Mouse (Mus musculus) retina, embryonic 14.5 days (tissue): ENCODE measurements at regions not wholly inside any gene's neighbourhood (a gene's known extent, or its start where the extent isn't known, plus 50 kb on each side); places are given as distances from the start of the nearest gene placed in this dataset.
A peak's percentile ranks its signal among the peaks of the same experiment; 100 is the strongest.

Source experiments
- DNase-seq: peaks from one replicate; pipeline ENCODE4 v3.0.0-alpha.2; 2015; ENCODE audit warnings: low spot score

DNA sequence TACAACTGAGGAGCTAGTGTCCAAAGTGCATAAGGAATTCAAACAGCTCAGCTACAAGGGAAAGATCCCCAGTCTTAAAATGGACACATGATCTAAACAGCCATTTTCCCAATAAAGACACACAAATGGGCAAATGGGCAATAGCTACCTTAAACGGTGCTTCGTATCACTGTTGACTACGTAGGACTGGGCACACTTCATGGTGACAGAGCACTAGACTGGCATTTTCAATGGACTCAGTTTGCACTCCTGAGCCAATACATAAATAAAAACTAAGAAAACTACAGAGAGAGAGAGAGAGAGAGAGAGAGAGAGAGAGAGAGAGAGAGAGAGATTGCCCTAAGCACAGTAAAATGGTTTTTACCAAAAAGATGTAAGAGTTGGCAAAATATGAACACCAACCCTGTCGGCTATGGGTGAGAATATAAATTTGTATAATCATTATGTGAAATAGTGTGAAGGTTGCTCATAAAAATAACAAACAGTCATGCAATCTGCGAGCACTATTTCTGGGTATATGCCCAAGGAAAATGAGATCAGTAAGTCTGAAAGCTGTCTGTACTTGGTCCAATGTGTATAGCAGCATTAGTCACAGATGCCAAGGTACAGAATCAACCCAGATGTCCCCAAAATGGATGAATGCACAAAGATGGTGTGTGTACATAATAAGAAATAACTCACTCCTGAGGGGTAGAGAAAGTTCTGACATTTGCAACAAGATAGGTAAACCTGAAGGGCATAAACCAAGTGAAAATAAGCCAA, 312.9 kb upstream of the Clec14a start:
- DNase-seq: no peak

DNA sequence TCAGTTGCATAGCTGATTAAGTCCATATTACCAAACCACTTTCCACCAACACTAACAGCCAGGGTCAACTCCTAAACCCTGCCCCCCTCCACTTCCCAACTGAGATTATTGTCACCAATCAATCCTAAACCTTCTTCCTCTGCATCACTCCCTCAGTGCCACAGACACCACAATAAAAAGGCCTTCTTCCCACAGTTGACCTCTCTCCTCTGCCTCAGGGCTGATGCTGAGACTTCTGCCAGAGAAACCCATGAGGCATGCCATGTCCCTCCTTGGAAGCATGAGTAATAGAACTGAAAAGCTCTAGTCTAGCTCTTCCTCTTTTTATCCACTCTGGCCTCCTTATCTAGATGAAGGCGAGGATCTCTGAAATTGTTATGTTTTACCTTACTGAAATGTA, 300.0 kb upstream of the Clec14a start:
- DNase-seq: no peak

DNA sequence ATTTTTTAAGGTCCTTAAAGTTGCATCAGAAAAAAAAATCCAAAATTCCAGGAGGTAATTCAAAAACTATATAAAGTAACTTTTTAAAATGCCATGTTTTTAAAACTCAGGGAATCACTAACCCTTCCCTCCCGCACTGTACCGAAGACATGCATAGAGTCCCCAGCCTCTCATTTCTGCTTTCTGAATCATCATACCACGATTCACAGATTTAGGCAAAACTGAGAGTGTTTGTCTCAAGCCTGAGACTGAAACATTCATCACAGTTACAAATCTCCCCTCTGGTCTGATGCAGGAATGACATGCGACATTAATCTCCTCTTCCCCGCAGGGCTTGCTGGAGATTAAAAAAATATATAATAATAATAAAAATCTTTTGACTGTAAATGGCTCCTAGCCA, 291.8 kb upstream of the Clec14a start:
- DNase-seq: no peak

DNA sequence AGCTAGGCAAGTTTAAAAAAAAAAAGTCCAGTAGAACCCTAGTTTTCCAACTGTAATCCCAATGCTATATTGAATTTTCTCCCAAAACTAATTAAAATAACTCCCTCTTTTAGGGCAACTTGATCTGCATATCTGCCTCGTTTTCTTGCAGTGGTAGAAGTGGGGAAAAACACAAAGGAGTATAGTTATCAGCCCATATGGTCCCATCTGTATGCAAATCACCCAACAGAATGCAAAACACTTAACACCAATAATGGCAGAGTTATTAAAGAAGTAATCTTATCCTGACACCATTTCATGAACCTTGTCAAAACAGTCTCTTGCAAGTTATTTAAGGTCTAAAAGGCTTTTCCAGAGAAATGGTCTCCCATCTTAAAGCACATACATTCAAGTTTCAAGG, 290.7 kb upstream of the Clec14a start:
- DNase-seq: no peak

DNA sequence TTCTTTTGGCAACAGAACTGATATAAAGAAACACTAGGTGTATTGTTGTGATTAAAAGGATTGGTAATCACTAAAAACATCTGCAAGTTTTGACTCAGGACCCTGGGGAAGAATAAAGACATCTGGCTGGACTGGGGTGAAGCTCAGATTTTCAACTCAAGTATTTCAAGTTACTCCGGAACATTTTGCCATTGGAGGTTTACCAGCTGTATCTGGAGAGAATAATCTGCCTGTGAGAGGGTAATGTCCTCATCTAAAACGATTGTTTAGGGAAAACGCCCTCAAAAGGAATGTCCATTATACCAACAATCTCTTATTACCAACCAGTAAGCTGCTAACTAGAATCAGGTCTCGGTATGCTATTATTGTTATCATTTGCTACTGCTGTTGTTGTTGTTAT, 288.2 kb upstream of the Clec14a start:
- no peak for DNase-seq

DNA sequence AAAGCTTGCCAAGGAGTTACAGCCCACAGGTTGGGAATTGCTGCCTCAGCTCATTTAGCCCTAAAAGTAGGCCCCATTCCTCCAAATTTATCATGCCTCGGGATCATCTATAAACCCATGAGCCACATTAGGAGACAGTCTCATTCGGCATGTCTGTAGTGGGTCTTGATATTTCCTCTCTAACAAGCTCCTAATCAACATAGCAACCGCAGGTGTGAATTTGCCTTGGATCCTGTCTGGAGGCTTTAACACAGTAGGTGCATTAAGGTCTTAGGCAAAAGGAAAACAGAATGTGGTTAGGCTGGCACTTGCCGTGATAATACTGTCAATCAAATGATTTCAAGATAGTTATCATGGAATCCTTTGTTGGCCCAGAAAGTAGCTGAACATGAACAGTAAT, 287.7 kb upstream of the Clec14a start:
- no peak for DNase-seq

DNA sequence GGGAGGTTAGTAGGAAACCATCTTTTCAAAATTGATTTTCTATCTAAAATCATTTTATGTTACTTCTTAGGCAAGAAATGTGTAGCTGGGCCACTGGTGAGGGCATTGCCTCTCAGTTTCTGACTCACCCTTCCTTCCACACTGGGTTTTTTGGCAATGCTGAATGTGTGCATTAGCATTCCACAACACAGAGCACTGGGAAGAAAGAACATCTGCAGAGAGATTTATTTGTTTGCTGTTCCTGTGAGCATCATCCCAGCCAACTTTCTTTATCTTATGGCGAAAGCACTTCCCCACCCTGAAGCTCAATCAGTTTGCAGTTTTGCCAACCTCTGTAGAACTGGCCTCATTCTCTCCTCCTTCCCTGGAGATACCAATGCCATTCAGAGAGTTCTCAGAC, 287.0 kb upstream of the Clec14a start:
- DNase-seq: no peak

DNA sequence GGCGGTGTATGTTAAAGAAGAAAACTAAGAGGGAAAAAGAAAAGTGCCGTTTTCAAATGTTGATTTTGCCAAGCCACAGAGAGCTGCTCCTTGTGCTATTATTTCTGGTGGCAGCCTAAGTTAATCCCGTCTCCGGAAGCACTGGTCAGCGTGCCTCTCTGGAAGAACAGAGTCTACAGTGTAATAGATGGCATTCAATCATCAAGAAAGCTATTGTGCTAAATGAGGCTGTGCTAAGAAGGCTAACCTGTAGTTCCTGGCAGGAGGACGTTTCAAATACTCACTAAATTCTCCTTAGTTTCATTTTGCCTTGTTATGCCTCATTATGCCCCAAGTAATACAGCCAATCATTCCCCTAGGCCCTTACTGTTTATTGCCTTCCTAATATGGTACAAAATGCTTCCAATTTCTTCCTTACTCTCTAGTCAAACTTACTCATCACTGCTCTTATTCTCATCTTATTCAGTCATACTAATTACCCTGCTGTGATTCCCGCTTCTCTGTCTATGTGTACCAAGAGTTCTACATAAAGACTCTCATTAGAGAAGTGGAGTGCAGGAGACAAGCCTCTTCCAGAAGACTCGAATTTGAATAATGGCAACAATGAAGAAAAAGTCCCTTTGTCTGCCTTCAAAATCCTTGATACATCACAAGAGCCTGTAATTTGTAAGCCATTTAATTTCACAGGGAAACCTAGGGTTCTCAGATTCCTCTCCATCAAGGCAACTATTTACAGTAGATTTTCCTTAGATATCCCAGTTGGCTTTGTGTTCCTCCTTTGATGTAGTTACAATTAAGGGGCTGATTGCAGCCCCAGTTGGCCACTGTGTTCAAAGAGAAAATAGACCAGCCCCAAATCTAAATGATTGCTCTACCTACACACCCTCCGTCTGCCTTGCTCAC, 282.0 kb upstream of the Clec14a start:
- DNase-seq: peak; percentile 25

DNA sequence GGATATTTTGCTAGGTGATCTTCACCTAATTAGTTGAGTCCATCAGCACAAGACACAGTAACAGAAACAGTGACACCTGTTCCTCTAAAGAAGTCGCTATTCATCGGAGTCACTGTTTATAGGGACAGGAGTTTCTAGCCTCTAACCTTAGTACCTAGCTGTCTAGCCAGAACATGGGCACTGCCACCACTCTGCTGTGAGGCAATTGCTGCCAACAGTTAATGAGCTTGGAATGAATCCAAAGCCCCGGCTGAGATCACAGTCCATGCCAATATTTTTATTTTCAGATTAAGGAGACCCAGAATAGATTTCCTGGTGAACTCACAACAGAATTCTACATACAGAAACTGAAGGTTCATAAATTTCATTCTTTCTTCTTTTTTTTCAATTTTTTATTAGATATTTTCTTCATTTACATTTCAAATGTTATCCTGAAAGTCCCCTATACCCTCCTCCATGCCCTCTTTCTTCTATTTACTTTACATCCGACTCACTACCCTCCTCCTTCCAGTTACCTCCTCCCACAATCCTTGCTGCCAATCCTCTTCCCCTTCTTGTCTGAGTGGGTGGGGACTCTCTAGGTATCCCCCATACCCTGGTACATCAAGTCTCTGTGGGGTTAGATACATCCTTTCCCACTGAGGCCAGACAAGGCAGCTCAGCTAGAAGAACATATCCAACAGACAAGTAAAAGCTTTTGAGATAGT, 276.9 kb upstream of the Clec14a start:
- DNase-seq: no peak

DNA sequence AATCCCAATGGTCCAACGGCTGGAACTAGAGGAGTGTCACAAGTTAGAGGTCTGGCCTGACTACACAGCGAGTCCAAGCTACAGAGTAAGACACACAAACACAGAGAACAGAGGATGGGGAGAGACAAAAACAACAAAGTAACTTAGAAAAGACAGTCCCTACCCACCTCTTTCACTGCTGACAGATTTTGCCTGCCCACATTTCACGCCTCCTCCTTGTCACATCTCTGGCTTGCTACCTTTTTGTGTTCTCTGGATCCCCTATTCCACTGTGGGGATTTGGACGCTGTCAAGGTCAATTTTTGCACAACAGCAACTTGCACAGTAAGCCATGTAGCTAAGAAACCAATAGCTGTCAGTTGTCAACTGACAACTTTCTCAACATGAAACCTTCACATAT, 275.8 kb upstream of the Clec14a start:
- DNase-seq: no peak

DNA sequence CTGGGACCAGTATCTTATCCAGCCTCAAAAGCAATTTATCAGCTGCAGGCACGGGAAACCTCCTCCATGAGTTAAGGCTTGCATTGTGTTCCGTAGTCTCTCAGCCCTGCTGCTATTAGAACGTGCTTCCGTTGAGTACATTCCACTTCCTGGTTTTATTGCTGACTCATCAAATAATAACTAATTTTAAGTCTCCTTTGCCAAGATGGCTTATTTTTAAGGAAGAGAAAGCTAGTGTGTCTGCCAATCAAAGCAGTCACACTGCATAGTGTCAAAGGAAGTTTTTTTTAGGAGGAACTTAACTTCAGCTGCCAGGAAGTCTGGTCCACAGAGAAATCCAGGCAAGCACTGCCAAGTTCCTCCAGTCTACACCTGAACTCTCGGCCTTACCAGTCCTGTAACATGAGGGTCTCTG, 269.2 kb upstream of the Clec14a start:
- no peak for DNase-seq

DNA sequence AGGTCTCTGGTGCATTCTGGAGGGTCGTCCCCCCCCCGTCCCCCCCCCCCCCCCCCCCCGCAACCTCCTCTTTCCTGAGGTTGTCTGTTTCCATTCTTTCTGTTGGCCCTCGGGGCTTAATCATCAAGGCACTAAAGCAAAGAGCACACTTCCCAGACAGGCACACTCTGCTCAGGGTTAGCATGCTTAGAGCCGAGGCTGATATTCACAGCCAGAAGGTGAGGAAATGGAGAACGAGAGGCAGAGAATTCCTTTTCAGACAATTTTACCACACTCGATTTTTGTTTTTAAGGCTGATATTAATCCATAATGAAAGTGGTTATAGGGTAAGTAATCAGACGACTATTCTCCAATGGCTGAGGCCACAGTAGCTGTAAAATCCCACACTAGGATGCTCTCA, 268.7 kb upstream of the Clec14a start:
- no peak for DNase-seq

DNA sequence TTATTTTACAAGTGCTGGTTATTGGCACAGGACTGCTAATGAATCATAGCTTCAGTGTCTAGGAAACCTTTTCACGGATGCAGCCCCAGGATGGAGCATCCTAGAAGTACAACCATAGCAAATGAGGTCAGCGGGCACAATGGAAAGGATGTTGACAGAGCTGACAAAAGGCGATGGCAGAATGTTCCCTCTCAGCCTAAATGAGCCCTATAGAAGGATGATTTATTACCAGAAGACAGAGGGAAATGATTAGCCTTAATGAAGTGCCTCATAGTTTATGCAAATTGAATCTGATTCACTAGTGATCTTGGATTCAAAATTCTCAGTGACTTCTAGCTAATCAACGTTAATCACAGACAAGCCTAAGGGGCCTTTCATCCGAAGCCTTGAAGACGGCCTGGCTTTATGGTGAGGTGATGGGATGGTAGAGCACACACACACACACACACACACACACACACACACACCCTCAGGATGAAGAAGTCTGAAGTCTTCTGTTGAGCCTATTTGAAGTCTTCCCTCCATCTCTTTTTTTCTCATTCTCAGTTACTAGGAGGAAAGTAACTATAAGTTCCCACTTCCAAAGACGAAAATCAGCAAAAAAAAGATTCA, 267.4 kb upstream of the Clec14a start:
- peak; percentile 36 for DNase-seq

DNA sequence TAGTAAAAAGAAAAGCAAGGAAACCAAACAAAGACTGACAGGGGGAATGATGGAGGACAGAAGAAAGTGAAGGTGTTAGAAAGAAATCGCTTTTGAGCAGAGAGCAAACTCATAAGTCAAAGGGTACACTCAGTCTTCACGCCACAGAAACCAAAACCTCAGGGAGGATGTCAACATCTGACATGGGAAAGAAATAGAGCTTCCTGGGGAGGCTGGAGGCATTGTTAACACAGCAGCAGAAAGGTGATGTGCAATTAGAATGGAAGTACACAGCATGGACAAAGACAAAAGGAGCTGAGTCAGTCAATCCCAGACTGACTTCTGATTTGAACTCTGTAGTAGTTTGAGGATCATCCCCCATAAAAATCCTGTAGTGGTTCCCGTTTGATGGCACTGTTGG, 261.2 kb upstream of the Clec14a start:
- no peak for DNase-seq

DNA sequence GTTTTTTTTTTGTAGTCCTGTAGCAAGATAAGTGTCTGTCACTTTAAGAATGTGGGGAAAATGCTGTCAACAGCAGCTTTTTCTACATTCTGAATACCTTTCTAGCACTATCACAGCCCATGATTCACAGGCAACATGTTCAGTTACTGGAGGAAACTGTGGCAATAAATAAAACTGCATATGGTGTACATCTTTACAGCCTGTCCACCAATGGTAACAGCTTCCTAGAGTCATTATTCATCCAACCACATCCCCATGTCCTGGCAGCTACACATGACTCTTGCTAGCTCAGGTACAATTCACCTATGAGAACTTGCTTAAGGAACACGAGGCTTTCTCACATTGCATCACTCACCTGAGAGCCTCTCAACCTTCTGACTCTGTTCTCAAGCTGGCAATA, 247.7 kb upstream of the Clec14a start:
- DNase-seq: no peak

DNA sequence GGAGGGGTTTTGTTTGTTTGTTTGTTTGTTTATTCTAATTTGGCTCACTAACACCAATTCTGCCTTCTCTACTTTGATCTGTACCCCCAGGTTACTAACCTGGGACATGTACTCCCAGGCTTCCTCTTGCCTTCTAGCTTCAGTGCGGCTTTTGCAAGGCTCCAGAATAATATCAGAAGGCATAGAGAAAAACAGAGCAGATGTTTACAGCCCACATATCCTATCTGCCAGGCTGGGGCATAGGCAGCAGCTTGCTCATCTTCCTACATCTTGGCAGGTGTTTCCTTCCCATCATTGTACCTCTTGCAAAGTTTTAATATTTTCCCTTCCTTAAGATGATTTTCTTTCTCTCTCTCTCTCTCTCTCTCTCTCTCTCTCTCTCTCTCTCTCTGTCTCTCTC, 244.9 kb upstream of the Clec14a start:
- DNase-seq: no peak

DNA sequence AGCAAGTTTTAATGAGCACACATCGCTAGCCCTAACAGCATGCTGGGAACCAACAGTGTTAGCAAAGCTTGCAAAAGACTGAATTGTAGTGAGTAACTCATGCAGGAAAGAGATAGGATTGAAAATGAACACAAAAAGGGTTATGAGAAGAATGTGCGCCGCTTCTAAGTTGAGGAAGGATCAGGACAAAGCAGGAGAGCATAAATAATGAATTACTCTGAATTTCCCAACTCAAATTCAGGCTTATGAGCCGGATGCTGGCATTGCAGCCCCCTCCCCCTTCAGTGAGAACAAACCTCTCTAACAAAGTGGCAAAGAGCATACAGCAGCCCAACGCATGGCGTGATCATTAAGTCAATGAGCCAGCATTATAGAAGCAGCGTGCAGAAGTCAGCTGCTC, 243.6 kb upstream of the Clec14a start:
- peak; percentile 52 for DNase-seq

DNA sequence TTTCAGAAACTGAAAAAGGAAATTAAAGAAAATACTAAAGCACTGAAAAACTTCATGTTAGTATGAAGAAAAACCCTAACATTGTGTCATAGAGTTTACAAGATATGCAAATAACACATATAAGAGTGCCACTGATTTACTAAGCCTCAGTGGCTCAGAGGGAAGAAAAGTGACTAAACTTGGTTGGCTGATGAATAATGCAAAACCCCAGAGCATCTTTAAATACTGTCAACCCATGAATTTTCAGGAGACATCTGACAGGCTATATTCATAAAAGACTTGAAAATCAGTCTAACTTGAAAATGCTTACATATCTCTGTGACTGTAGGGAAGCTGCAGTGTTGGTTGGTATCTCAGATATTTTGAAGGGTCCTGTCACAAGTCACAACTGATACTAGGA, 235.2 kb upstream of the Clec14a start:
- DNase-seq: no peak

DNA sequence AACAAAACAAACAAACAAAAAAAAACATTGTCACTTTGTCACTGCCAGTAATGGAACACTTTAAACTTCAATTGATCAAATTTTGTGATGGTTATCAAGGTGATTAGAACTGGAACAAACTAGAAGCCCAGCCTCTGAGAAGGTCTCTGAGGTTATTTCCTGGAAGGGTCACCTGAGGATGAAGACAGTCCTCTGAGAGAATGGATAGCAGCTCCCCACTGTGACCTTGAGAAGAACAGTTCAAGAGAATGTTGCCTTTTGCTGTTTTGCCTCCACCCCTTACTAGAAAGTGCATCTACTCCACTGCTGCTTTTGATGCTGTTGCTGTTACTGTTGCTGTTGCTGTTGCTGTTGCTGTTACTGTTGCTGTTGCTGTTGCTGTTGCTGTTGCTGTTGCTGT, 205.1 kb upstream of the Clec14a start:
- DNase-seq: no peak

DNA sequence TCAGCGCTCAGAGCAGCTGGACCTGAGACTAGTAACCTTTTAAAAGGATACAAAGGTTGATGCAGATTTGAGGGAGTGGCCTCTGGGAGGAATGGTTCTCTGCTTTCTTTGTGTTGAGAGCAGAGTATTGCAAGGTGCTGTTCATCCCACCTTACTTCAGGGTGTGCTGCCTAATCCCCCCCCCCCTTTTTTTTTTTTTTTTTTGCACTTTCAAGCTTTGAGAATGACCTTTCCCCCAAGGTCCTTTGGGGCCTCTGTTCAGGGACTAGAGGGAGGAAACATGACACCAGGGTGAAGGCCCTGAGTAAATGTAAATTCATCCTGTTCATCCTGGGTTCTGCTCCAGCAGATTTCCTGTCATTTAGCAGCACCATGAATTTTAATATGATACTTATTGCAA, 204.4 kb upstream of the Clec14a start:
- no peak for DNase-seq

DNA sequence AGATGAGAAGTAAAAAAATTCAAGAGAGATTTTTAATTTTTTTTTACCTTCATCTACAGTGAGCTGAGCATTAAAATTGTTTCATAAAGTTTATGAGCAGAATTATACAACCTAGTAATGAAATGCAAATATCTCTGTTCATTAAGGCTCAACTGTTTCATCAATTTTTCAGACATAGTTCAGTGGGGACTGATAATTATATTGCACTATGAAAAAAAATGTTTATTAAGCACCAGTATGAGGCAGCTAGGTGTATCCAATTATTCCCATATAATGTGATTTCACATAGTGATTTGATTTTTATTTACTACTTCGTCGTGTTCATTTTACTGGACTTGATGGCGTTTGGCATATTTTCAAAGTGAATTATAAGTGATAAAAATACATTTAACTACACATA, 191.4 kb upstream of the Clec14a start:
- no peak for DNase-seq

DNA sequence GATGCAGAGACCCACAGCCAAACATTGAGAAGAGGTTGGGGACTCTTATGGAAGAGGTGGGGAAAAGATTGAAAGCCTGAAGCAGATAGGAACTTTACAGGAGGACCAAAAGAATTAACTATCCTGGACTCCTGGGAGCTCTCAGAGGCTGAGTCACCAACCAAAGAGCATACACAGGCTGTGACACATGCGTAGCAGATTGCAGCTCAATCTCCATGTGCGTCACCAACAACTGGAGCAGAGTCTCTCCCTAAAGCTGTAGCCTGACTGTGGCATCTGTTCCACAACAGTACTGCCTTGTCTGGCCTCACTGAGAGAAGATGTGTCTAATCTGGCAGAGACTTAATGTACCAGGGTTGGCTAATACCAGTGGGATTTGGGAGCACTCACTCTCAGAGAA, 185.7 kb upstream of the Clec14a start:
- no peak for DNase-seq
